Mouse (Mus musculus): ENCODE results near the gene Elovl6.

GRCm38 (mm10) chr3:129537954-129538353 is 5.8 kb downstream of the Elovl6 start:
- TF ChIP-seq CTCF (IDR thresholded peaks at IDR 0.05; ENCODE audit: control insufficient read depth, insufficient read depth, low read length), result no peak
- no peak for TF ChIP-seq POLR2A (IDR thresholded peaks at IDR 0.05; ENCODE audit: borderline replicate concordance, control insufficient read depth, low read depth, low read length)
